21 mouse cellular contexts compared by ENCODE assay signal in the genomic region with DNA sequence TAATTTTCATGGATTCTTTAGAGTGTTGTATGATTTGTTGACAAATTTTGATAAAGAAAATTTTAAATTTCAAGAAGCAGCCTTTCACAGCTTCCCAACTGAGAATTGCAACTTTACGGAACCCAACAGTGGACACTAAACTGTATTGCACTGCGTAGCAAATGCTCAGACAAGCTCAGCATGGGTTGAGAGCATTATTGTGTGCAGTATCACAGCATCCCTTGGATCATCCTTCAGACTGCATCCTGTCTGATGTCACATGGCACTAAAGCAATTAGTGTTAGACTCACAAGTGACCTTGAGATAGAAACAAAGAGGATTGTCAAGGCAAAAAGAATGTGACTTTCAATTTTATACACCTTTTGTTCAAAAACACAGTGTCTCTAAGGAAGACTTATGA.
"Had no signal": no experiment of that assay in that cellular context is flagged by ENCODE, and none has a peak within 500 bp of the region (broad histone marks: within the 10 kb centered on the region; RNA-seq: fewer than 3 reads in every experiment).

No protein-coding gene starts in this region.

- H3K4me1 ChIP-seq: liver, embryonic 13.5 days; liver, embryonic 15.5 days; midbrain, embryonic 15.5 days; neural tube, embryonic 13.5 days; neural tube, embryonic 15.5 days had no signal

- H3K27me3 ChIP-seq: liver, embryonic 13.5 days; liver, embryonic 15.5 days; lung, embryonic 15.5 days; midbrain, embryonic 15.5 days; neural tube, embryonic 13.5 days; neural tube, embryonic 15.5 days had no signal

- H3K36me3 ChIP-seq: liver, embryonic 13.5 days; liver, embryonic 15.5 days; lung, embryonic 15.5 days; midbrain, embryonic 15.5 days; neural tube, embryonic 13.5 days; neural tube, embryonic 15.5 days had no signal

- H3K9me3 ChIP-seq: liver, embryonic 13.5 days; liver, embryonic 15.5 days; lung, embryonic 15.5 days; midbrain, embryonic 15.5 days; neural tube, embryonic 13.5 days; neural tube, embryonic 15.5 days had no signal

- H3K9ac ChIP-seq: liver, embryonic 13.5 days; liver, embryonic 15.5 days; liver, postnatal 0 days; lung, embryonic 15.5 days; midbrain, embryonic 15.5 days; neural tube, embryonic 13.5 days; neural tube, embryonic 15.5 days had no signal

- ATAC-seq: liver, postnatal 0 days; lung, postnatal 0 days; midbrain, embryonic 15.5 days had no signal

- H3K4me2 ChIP-seq: liver, embryonic 13.5 days; liver, embryonic 15.5 days; lung, embryonic 15.5 days; midbrain, embryonic 11.5 days; midbrain, embryonic 15.5 days; neural tube, embryonic 13.5 days; neural tube, embryonic 15.5 days had no signal

- H3K27ac ChIP-seq: liver, embryonic 13.5 days; liver, embryonic 15.5 days; lung, embryonic 15.5 days; macrophage; midbrain, embryonic 15.5 days; neural tube, embryonic 13.5 days; neural tube, embryonic 15.5 days had no signal

- DNase-seq: liver, embryonic 13.5 days; liver, postnatal 0 days; lung, adult 2 months; lung, postnatal 14 days; lung, postnatal 36 days; retina, postnatal 1 day; right cerebral cortex, adult 18-20 months; right cerebral cortex, postnatal 25 days; right cerebral cortex, postnatal 4 days; spleen, adult 18-20 months; thymus, adult 18-20 months; thymus, postnatal 14 days; thymus, postnatal 36 days had no signal

- H3K4me3 ChIP-seq: liver, embryonic 13.5 days; liver, embryonic 15.5 days; lung, embryonic 15.5 days; midbrain, embryonic 15.5 days; neural tube, embryonic 13.5 days; neural tube, embryonic 15.5 days had no signal
